Mouse (Mus musculus) lung, postnatal 0 days (tissue): ENCODE measurements at regions not wholly inside any gene's neighbourhood (a gene's known extent, or its start where the extent isn't known, plus 50 kb on each side); places are given as distances from the start of the nearest gene placed in this dataset.

ENCODE experiments used
- ATAC-seq: fragments of 200-750 bp; cut with Nextera tagmentation; 2 replicates; pipeline ENCODE4 v1.8.0; 2017; ENCODE audit warnings: moderate library complexity
- DNase-seq: peaks from one replicate; pipeline ENCODE4 v3.0.0-alpha.2; 2016; ENCODE audit warnings: low spot score
- H3K27ac ChIP-seq: fragments of 300-500 bp; sonication (generic); 2 replicates; pipeline ENCODE4 v1.5.1; 2014; ENCODE audit warnings: antibody characterized with exemption, mild to moderate bottlenecking, low read length, mixed read lengths
- H3K27me3 ChIP-seq: fragments of 300-500 bp; sonication (generic); replicated peaks from 2 replicates; pipeline ENCODE4 v1.6.1; 2014; ENCODE audit warnings: low read length, mixed read lengths; ENCODE audit not compliant: insufficient read depth
- H3K36me3 ChIP-seq: fragments of 300-500 bp; sonication (generic); 2 replicates; pipeline ENCODE4 v1.6.1; 2014; ENCODE audit warnings: low read length, mixed read lengths; ENCODE audit not compliant: insufficient read depth
- H3K4me1 ChIP-seq: fragments of 300-500 bp; sonication (generic); 2 replicates; pipeline ENCODE4 v1.6.1; 2014; ENCODE audit warnings: antibody characterized with exemption, low read depth, low read length, mixed read lengths; ENCODE audit not compliant: insufficient read depth
- H3K4me2 ChIP-seq: fragments of 300-500 bp; sonication (generic); replicated peaks from 2 replicates; pipeline ENCODE4 v1.6.1; 2014; ENCODE audit warnings: low read depth, mild to moderate bottlenecking, low read length, moderate library complexity, mixed read lengths
- H3K4me3 ChIP-seq: fragments of 300-500 bp; sonication (generic); 2 replicates; pipeline ENCODE4 v1.5.1; 2014; ENCODE audit warnings: low read depth, low read length
- H3K9ac ChIP-seq: fragments of 300-500 bp; sonication (generic); replicated peaks from 2 replicates; pipeline ENCODE4 v1.6.1; 2014; ENCODE audit warnings: low read depth, mild to moderate bottlenecking
- H3K9me3 ChIP-seq: fragments of 300-500 bp; sonication (generic); 2 replicates; pipeline ENCODE4 v1.6.1; 2016; ENCODE audit warnings: low read length, mixed read lengths
- CTCF ChIP-seq: IDR thresholded peaks from 2 replicates; pipeline ENCODE4 v1.5.1; 2016; ENCODE audit warnings: antibody characterized with exemption, mild to moderate bottlenecking
- EP300 ChIP-seq: IDR thresholded peaks from 2 replicates; pipeline ENCODE4 v1.6.1; 2016; ENCODE audit warnings: antibody characterized with exemption, mild to moderate bottlenecking, control low read depth
- WGBS: fragments of 180-500 bp; shearing (Covaris S2); extraction: QIAGEN DNeasy Blood & Tissue Kit; methylation state at CpG from one replicate; pipeline ENCODE4 v1.1.7; 2014; 5-methylcytosine and 5-hydroxymethylcytosine counted together

DNA sequence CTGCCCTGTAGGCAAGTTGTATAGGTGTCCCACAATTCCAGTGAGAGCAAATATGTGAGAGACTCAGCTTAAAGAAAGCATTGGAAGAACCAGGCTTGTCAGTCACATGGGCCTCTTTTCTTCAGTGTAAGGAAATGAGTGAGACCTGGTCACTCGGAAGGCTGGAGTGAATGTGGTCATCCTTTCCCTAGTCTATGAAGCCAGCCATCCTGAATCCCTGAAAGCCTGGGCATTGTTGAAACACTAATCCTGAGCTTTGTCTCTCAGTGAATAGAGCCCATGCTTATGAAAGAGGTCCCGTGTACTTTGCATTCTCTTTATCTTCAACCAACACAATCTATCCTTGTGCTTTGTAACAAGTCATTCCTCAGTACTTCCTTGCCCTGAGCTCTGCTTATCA is 420.1 kb upstream of the Igfbp7 start:
- Histone ChIP-seq H3K4me3 (no peak overlapping the region), H3K4me2 (no peak overlapping the region), H3K9ac (no peak overlapping the region), H3K4me1 (no peaks in the 10 kb centered on the region), H3K9me3 (no peaks in the 10 kb centered on the region), H3K27ac (no peak overlapping the region), H3K27me3 (no peaks in the 10 kb centered on the region), H3K36me3 (no peaks in the 10 kb centered on the region)
- DNase-seq (no peak), ATAC-seq (no peak)
- 98% methylated on average over 2 of the region's 2 CpGs for WGBS
- no peak for TF ChIP-seq EP300
- no peak for TF ChIP-seq CTCF

DNA sequence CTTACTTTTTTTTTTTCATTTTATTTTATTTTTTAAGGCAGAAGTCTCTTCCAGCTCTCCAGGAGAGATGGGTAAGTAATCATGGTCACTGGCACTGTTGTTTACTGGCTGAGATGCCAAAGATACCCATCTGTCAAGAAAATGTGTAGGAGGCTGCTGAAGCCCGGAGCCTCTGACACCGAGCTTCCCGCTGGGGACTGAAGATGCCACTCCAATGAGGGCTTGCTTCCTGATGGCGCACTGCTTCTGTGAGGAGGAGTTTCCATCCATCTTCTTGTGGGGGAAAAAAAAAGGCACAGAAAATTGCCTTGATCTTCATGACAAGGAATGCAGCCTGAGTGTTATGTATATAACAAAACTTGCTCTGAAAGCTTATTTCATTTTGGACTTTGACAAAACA is 418.2 kb upstream of the Igfbp7 start:
- no peaks in the 10 kb centered on the region for H3K9me3 ChIP-seq
- no peak overlapping the region for H3K27ac ChIP-seq
- TF ChIP-seq CTCF (no peak), EP300 (no peak)
- no peaks in the 10 kb centered on the region for H3K27me3 ChIP-seq
- DNase-seq (no peak), ATAC-seq (no peak)
- H3K4me3 ChIP-seq: no peak overlapping the region
- no peak overlapping the region for H3K4me2 ChIP-seq
- no peaks in the 10 kb centered on the region for H3K36me3 ChIP-seq
- H3K9ac ChIP-seq: no peak overlapping the region
- 58% methylated on average over 4 of the region's 4 CpGs for WGBS
- no peaks in the 10 kb centered on the region for H3K4me1 ChIP-seq

DNA sequence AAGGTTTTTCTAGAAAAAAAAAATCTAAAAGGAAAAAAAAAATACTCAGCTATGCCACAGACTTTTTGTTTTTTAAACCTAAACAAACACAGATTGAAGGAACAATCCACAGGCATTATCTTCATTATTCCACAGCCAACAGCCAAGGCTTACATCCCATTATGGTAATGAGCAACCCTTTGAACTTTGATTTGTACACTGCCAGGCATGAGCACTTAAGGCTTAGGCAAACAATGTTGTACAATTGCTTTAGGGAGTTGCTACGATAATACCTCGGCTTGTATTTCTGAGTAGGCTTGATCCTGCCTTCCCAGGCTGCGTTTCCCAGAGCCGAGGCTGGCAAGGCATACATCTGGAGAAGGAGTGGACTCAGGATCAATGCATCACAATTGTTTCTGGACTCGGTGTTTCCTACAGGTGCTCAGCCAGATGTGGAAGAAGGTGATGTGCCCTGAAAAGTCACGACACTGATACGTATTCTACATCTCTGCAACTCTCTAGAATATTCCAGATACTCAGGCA is 409.0 kb upstream of the Igfbp7 start:
- H3K36me3 ChIP-seq: no peaks in the 10 kb centered on the region
- 66% methylated on average over 7 of the region's 7 CpGs for WGBS
- ATAC-seq (no peak), DNase-seq (no peak)
- H3K4me1 ChIP-seq: no peaks in the 10 kb centered on the region
- H3K9me3 ChIP-seq: no peaks in the 10 kb centered on the region
- no peak overlapping the region for H3K27ac ChIP-seq
- TF ChIP-seq CTCF: no peak
- no peak for TF ChIP-seq EP300
- no peaks in the 10 kb centered on the region for H3K27me3 ChIP-seq
- no peak overlapping the region for H3K9ac ChIP-seq
- no peak overlapping the region for H3K4me2 ChIP-seq
- no peak overlapping the region for H3K4me3 ChIP-seq

DNA sequence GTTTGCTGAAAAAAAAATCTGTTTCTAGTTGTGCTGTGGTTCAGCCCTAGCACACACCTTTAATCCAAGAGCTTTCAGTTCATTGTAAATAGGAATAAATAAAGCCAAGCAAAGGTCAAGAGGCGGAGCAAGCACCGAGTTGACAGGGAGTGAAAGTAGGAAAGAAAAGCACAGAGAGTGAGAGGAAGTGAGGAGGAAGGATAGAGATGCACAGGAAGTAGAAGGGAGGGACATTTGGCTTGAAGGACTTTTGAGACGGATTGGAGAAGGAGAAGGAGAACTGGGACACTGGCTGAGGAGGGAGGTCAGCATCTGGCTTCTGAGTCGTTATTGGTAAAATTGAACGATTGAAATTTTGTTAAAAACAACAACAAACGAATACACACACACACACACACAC is 402.0 kb upstream of the Igfbp7 start:
- no peak overlapping the region for H3K9ac ChIP-seq
- no peak for TF ChIP-seq EP300
- no peak for TF ChIP-seq CTCF
- H3K4me3 ChIP-seq: no peak overlapping the region
- H3K27ac ChIP-seq: no peak overlapping the region
- WGBS: 71% methylated on average over 6 of the region's 6 CpGs
- H3K4me1 ChIP-seq: no peaks in the 10 kb centered on the region
- no peak overlapping the region for H3K4me2 ChIP-seq
- DNase-seq (no peak), ATAC-seq (no peak)
- H3K36me3 ChIP-seq: no peaks in the 10 kb centered on the region
- H3K9me3 ChIP-seq: no peaks in the 10 kb centered on the region
- no peaks in the 10 kb centered on the region for H3K27me3 ChIP-seq

DNA sequence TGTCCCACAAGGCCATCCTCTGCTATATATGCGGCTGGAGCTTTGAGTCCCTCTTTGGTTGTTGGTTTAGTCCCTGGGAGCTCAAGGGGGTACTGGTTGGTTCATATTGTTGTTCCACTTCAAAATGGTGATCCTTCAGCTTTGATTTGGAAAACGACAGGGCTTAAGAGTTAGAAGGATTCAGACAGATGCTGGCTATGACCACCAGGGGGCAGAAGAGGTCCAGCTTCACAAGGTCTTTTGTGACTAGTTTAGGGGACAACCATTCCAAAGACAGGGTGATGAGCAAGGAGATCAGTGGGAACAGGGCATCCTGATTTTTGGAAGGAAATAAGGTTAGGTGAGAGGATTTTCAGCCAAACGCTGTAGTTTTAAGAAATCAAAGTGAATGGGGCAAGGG is 399.9 kb upstream of the Igfbp7 start:
- H3K27ac ChIP-seq: no peak overlapping the region
- WGBS: 33% methylated on average over 3 of the region's 3 CpGs
- H3K9ac ChIP-seq: no peak overlapping the region
- no peaks in the 10 kb centered on the region for H3K36me3 ChIP-seq
- peak; percentile 64 for DNase-seq
- H3K27me3 ChIP-seq: no peaks in the 10 kb centered on the region
- no peak overlapping the region for H3K4me3 ChIP-seq
- ATAC-seq: no peak
- TF ChIP-seq CTCF (peak; percentile 85), EP300 (no peak)
- H3K4me1 ChIP-seq: no peaks in the 10 kb centered on the region
- H3K9me3 ChIP-seq: no peaks in the 10 kb centered on the region
- no peak overlapping the region for H3K4me2 ChIP-seq

DNA sequence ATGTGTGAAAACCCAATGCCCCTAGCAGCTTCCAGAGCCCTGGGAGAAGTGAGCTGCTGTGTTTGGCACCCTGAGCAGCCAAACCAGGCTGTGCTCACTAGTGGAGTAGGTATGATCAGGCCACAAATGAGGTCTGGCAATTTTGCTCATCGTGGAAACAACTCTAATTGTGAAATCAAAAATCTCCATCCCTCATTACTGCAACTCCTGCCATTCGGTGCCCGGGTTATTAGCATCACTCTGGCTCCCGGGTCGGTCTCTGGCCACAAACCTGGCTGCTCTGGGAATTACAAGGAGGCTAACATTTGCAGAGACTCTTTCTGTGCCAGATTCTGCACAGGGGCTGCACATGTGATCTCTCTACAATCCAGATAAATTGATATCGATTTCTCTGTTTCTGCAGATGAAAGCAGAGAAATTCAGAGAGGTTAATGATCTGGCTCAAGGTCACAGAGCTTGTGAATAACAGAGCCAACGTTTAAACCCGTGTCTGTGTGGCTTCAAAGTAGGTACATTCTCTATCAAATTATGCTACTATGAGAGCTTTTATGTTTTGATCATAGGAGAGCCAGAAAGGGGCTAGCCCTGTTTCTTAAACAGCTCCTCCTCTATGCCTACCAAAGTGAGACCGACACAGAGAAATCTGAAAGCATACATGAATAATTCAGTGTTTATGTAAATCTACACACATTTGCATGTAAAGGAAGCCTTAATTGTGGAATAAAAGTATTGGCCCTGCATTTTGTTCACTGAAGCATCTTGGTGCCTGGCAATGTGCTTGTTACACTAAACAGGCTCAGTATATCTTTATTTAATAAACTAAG is 398.7 kb upstream of the Igfbp7 start:
- Histone ChIP-seq H3K4me2 (no peak overlapping the region), H3K9me3 (no peaks in the 10 kb centered on the region), H3K4me1 (no peaks in the 10 kb centered on the region), H3K27ac (no peak overlapping the region), H3K36me3 (no peaks in the 10 kb centered on the region), H3K9ac (no peak overlapping the region), H3K27me3 (no peaks in the 10 kb centered on the region), H3K4me3 (no peak overlapping the region)
- WGBS: 66% methylated on average over 9 of the region's 9 CpGs
- ATAC-seq: no peak
- no peak for TF ChIP-seq EP300
- no peak for DNase-seq
